Mouse (Mus musculus) megakaryocyte, embryonic 14.5 days (primary cell): ENCODE results near the gene Cfap161.

Experiments
- FLI1 ChIP-seq: IDR thresholded peaks from 2 replicates; pipeline ENCODE4 v1.6.1; 2012; ENCODE audit warnings: low read length, inconsistent platforms, mixed read lengths
- GATA1 ChIP-seq: IDR thresholded peaks from 3 replicates; pipeline ENCODE4 v1.6.1; 2012; ENCODE audit warnings: mixed read lengths, low read length, inconsistent platforms, borderline replicate concordance

DNA sequence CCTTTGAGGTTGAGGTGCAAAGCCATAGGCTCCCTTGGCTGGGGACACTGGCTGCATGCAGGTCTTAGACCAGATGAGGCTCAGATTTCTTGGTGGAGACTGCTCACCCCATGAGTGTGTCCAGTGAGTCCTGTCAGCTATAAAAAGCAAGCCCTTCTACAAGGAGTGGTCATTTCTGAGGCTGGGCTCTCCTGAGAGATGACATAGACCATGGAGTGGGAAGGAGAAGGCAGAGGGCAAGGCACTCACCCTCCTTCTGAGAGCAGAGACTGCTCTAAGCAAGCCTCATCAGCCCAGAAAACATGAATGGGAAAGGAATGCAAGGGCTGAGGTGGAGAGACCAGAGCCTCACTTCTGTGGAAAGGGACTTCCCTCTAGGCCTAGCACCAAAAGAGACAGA lies 68.9 kb downstream of the Cfap161 start:
- TF ChIP-seq GATA1 (no peak), FLI1 (no peak)
